Mouse (Mus musculus) CH12.LX (cell line): ENCODE data around the gene Parp1. TPM values are rescaled to one million over a fixed set of nuclear protein-coding genes. Genes with fewer than 3 reads are reported as not detected.

Experiments
- DNase-seq: peaks from one replicate; pipeline ENCODE4 v3.0.0-alpha.2; 2013; ENCODE audit errors: extremely low read depth
- H3K27ac ChIP-seq: 2 replicates; pipeline ENCODE4 v1.5.1; 2012; ENCODE audit warnings: low read depth, mild to moderate bottlenecking, control low read depth, moderate library complexity; ENCODE audit not compliant: insufficient read depth
- H3K27me3 ChIP-seq: replicated peaks from 2 replicates; pipeline ENCODE3; 2012; ENCODE audit warnings: inconsistent platforms
- H3K36me3 ChIP-seq, 2 experiments: replicated peaks in 1 of 2; 2 replicates each; pipeline versions ENCODE3 to v1.6.1; 2012; ENCODE audit warnings: inconsistent platforms in 1 of 2, low read length in 1 of 2, mild to moderate bottlenecking in 1 of 2, mixed read lengths in 1 of 2, moderate library complexity in 1 of 2; ENCODE audit not compliant: control insufficient read depth in 1 of 2, insufficient read depth in 1 of 2
- H3K4me1 ChIP-seq, 2 experiments: 2 replicates each; pipeline ENCODE4 v1.6.1; 2012; ENCODE audit warnings: inconsistent platforms in 1 of 2, moderate library complexity in 1 of 2; ENCODE audit not compliant: insufficient read depth in 2 of 2, control insufficient read depth in 1 of 2
- H3K4me2 ChIP-seq: 2 replicates; pipeline ENCODE4 v1.6.1; 2012; ENCODE audit warnings: low read depth, mild to moderate bottlenecking, control low read depth; ENCODE audit not compliant: poor library complexity, insufficient read depth, severe bottlenecking
- H3K4me3 ChIP-seq, 3 experiments: fragments of 150-350 bp in 1 of 3; sonication (generic) in 1 of 3; replicated peaks in 1 of 3; 2 replicates each; pipeline versions ENCODE3 to v1.5.1; 2011 to 2012; ENCODE audit warnings: low read depth in 2 of 3, low read length in 2 of 3, mild to moderate bottlenecking in 2 of 3, moderate library complexity in 2 of 3, control low read depth in 1 of 3, improper control_type of control experiment in 1 of 3, inconsistent platforms in 1 of 3, mixed read lengths in 1 of 3; ENCODE audit not compliant: poor library complexity in 1 of 3
- H3K79me2 ChIP-seq: replicated peaks from 2 replicates; pipeline ENCODE4 v1.6.1; 2012; ENCODE audit warnings: mild to moderate bottlenecking, moderate library complexity; ENCODE audit not compliant: control insufficient read depth, poor library complexity, insufficient read depth, severe bottlenecking; ENCODE audit errors: extremely low read depth
- H3K9ac ChIP-seq: 2 replicates; pipeline ENCODE4 v1.6.1; 2012; ENCODE audit warnings: low read depth, mild to moderate bottlenecking, control low read depth, moderate library complexity; ENCODE audit not compliant: insufficient read depth
- H3K9me3 ChIP-seq: replicated peaks from 2 replicates; pipeline ENCODE3; 2012; ENCODE audit warnings: low read length, inconsistent platforms, mixed read lengths
- BHLHE40 ChIP-seq: IDR thresholded peaks from 2 replicates; pipeline ENCODE4 v1.6.1; 2011; ENCODE audit warnings: mild to moderate bottlenecking, low read depth, low read length, improper control_type of control experiment
- CHD2 ChIP-seq: IDR thresholded peaks from 2 replicates; pipeline ENCODE4 v1.6.1; 2011; ENCODE audit warnings: low read length, improper control_type of control experiment
- CTCF ChIP-seq, 2 experiments: IDR thresholded peaks in 1 of 2; conservative IDR thresholded peaks in 1 of 2; 2 replicates each; pipeline ENCODE4 v1.5.1; 2011 to 2012; ENCODE audit warnings: low read depth in 2 of 2, low read length in 2 of 2, improper control_type of control experiment in 1 of 2, inconsistent platforms in 1 of 2, mild to moderate bottlenecking in 1 of 2, moderate library complexity in 1 of 2
- E2F4 ChIP-seq: IDR thresholded peaks from 2 replicates; pipeline ENCODE4 v1.6.1; 2011; ENCODE audit warnings: low read depth, low read length, improper control_type of control experiment; ENCODE audit not compliant: insufficient replicate concordance
- JUN ChIP-seq: IDR thresholded peaks from 2 replicates; pipeline ENCODE4 v1.6.1; 2011; ENCODE audit warnings: low read depth, mild to moderate bottlenecking, low read length, improper control_type of control experiment, moderate library complexity; ENCODE audit not compliant: insufficient read depth
- JUND ChIP-seq: conservative IDR thresholded peaks from 2 replicates; pipeline ENCODE4 v1.6.1; 2011; ENCODE audit warnings: low read depth, low read length, improper control_type of control experiment
- KAT2A ChIP-seq: IDR thresholded peaks from 2 replicates; pipeline ENCODE4 v1.6.1; 2012; ENCODE audit warnings: low read length, improper control_type of control experiment, inconsistent platforms; ENCODE audit not compliant: insufficient replicate concordance
- MEF2A ChIP-seq: IDR thresholded peaks from 2 replicates; pipeline ENCODE4 v1.6.1; 2014; ENCODE audit warnings: low read depth, mild to moderate bottlenecking, inconsistent platforms, low read length, improper control_type of control experiment, borderline replicate concordance
- MYC ChIP-seq: IDR thresholded peaks from 2 replicates; pipeline ENCODE4 v1.6.1; 2011; ENCODE audit warnings: low read depth, mild to moderate bottlenecking, improper control_type of control experiment, low read length
- NRF1 ChIP-seq: IDR thresholded peaks from 2 replicates; pipeline ENCODE4 v1.6.1; 2014; ENCODE audit warnings: low read depth, mild to moderate bottlenecking, inconsistent platforms, low read length, improper control_type of control experiment, moderate library complexity
- PAX5 ChIP-seq: IDR thresholded peaks from 2 replicates; pipeline ENCODE4 v1.6.1; 2012; ENCODE audit warnings: low read length, inconsistent platforms, mixed read lengths
- POLR2A ChIP-seq: IDR thresholded peaks from 2 replicates; pipeline ENCODE4 v1.6.1; 2011; ENCODE audit warnings: low read depth, mild to moderate bottlenecking, improper control_type of control experiment, low read length
- POLR2AphosphoS2 ChIP-seq: IDR thresholded peaks from 2 replicates; pipeline ENCODE4 v1.6.1; 2011; ENCODE audit warnings: low read depth, low read length, improper control_type of control experiment
- RAD21 ChIP-seq: IDR thresholded peaks from 2 replicates; pipeline ENCODE4 v1.6.1; 2011; ENCODE audit warnings: low read depth, mild to moderate bottlenecking, low read length, improper control_type of control experiment, moderate library complexity
- SIN3A ChIP-seq: IDR thresholded peaks from 2 replicates; pipeline ENCODE4 v1.6.1; 2012; ENCODE audit warnings: low read length, improper control_type of control experiment, inconsistent platforms
- SMC3 ChIP-seq: IDR thresholded peaks from 2 replicates; pipeline ENCODE4 v1.6.1; 2011; ENCODE audit warnings: low read depth, low read length, improper control_type of control experiment
- USF2 ChIP-seq: conservative IDR thresholded peaks from 2 replicates; pipeline ENCODE4 v1.6.1; 2011; ENCODE audit warnings: low read depth, low read length, improper control_type of control experiment
- ZKSCAN1 ChIP-seq: IDR thresholded peaks from 2 replicates; pipeline ENCODE4 v1.6.1; 2012; ENCODE audit warnings: low read depth, inconsistent platforms, low read length, improper control_type of control experiment, borderline replicate concordance
- ZMIZ1 ChIP-seq: IDR thresholded peaks from 2 replicates; pipeline ENCODE4 v1.6.1; 2012; ENCODE audit warnings: low read depth, mild to moderate bottlenecking, inconsistent platforms, low read length, improper control_type of control experiment
- dilution Hi-C: fragments of 300-500 bp; cut with MboI; formaldehyde crosslinking; loops from 2 replicates; pipeline ENCODE4 v1.14.3; 2020; ENCODE audit warnings: low sequenced_read_pairs; ENCODE audit not compliant: extremely low pct_unique_long_range_greater_than_20kb, extremely low pct_ligation_motif_present
- in situ Hi-C: fragments of 300-500 bp; cut with MboI; formaldehyde crosslinking; loops from 3 replicates; pipeline ENCODE4 v1.14.3; 2019; ENCODE audit warnings: low sequenced_read_pairs, low pct_ligation_motif_present, low pct_unique_long_range_greater_than_20kb, mixed read lengths
- polyA plus RNA-seq: library from polyadenylated mRNA; unstranded; fragments of >175 nt; gene quantifications from 2 replicates; pipeline ENCODE4 v1.2.1, GENCODE M21; 2012; ENCODE audit warnings: low read depth; ENCODE audit not compliant: insufficient read length
- total RNA-seq, 2 experiments: library from RNA; depleted of rRNA; stranded (reverse); fragments of 300-350 nt in 1 of 2; fragments of >200 nt in 1 of 2; gene quantifications; 2 replicates each; pipeline ENCODE4 v1.2.3; 2012 to 2014

Gene Parp1
- total and polyA plus RNA-seq, 3 experiments, result 310 to 313 (median 310) TPM

DNA sequence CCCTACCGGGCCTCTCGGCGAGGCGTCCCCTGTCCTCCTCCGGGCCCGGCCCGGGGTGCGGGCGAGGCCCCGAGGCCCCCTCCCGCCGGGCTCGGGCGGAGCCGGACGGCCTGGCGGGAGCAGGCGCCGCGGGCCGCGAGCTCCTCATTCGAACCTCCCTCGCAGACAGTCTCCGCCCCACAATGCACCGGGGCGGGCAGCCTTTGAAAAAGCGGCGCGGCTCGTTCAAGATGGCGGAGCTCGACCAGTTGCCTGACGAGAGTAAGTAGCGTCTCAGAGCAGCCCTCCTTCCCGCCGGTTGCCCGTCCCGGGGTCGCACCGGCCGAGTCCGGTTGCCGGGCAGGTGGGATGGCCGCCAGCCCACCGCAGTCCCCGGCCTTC is 72.4 kb downstream of the Parp1 start, which contains the start of gene Lin9 (continued):
- no peak for TF ChIP-seq JUN
- TF ChIP-seq SMC3, result no peak
- TF ChIP-seq MEF2A, result no peak
- no peak for TF ChIP-seq RAD21
- no peak for TF ChIP-seq E2F4
- no peak for TF ChIP-seq CTCF (conservative IDR thresholded peaks at IDR 0.05 in 1 of 2, IDR thresholded peaks at IDR 0.05 in 1 of 2; ENCODE audit: low read depth in 2 of 2, low read length in 2 of 2)
- peak; percentile 71; the same call in 1 of the 2 replicates for TF ChIP-seq KAT2A
- no peak for TF ChIP-seq BHLHE40
- 0 out of 2 replicates have a peak, but pooled peaks have one; percentile 47 for TF ChIP-seq MYC
- TF ChIP-seq ZMIZ1, result peak; percentile 94
- TF ChIP-seq ZKSCAN1, result no peak
- peak; percentile 72 for TF ChIP-seq POLR2AphosphoS2
- TF ChIP-seq POLR2A, result peak; percentile 95
- no peak for TF ChIP-seq PAX5
- TF ChIP-seq SIN3A, result peak; percentile 85
- no peak for TF ChIP-seq CHD2
- no peak for TF ChIP-seq USF2
- TF ChIP-seq NRF1, result peak; percentile 70
- no peak for TF ChIP-seq JUND

DNA sequence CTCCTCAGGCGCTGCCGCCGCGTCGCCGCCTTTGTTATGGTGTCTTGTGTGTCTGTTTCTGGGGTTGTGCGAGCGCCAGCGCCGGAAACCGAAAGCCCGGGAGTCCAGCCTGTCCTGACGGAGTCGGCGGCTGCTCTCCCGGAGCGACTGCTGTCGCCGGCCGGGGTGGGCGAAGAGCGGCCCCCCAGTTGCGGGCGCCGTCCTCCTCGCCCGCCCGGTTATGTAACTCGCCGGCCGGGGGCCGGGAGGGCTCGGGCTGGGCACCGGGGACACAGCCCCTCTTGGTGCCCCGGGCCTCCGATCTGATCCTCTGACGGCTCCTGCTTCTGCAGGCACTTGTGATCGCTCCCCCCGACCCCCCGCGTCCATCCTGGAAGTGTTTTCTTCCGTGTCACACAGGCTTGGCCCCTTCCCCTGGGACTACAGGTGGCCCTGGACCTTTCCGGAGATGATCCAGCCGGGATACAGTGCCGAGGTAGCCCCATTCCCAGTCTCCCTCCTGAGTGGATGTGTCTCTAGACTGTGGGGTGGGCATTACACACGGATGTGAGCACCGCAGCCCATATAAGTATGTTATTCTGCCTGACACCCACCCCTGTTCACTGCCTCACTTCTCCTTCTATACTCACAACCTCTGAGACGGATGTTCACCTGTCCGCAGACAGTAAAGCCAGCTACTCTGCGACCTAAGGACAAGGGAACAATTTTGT is 72.9 kb downstream of the Parp1 start:
- Histone ChIP-seq H3K9me3 (peaks cover 2% of the 10 kb centered on the region), H3K9ac (peak overlapping the region; percentile 77), H3K4me2 (peak overlapping the region; percentile 76), H3K36me3 (peaks cover 2 to 25% of the 10 kb centered on the region in 2 experiments), H3K4me1 (peaks cover 9 to 51% of the 10 kb centered on the region in 2 experiments), H3K4me3 (peak overlapping the region; percentile 86 to 98 (median 89)), H3K27ac (peak overlapping the region; percentile 69), H3K27me3 (no peaks in the 10 kb centered on the region), H3K79me2 (peaks cover 15% of the 10 kb centered on the region)
- TF ChIP-seq SIN3A, result 0 out of 2 replicates have a peak, but pooled peaks have one; percentile 10
- no peak for TF ChIP-seq ZKSCAN1
- peak; percentile 14 for DNase-seq
- dilution Hi-C loops (no loop called here), in situ Hi-C loops (no loop called here)
